Mouse (Mus musculus) myocyte (in vitro differentiated cells): ENCODE measurements around the gene Otop3. TPM values are rescaled to one million over a fixed set of nuclear protein-coding genes. Genes with fewer than 3 reads are reported as not detected.
A peak's percentile ranks its signal among the peaks of the same experiment; 100 is the strongest.

Experiments used
- H3K27me3 ChIP-seq: one replicate; pipeline ENCODE4 v1.6.1; 2011; ENCODE audit not compliant: control insufficient read depth, insufficient read depth, insufficient read length
- H3K36me3 ChIP-seq: one replicate; pipeline ENCODE4 v1.6.1; 2011; ENCODE audit not compliant: control insufficient read depth, insufficient read depth
- H3K4me2 ChIP-seq: one replicate; pipeline ENCODE4 v1.6.1; 2011; ENCODE audit warnings: low read depth, control low read depth
- H3K4me3 ChIP-seq: one replicate; pipeline ENCODE4 v1.5.1; 2011; ENCODE audit warnings: mild to moderate bottlenecking, control low read depth, moderate library complexity
- H3K79me2 ChIP-seq: one replicate; pipeline ENCODE4 v1.6.1; 2011; ENCODE audit not compliant: control insufficient read depth, insufficient read depth
- H3ac ChIP-seq: one replicate; pipeline ENCODE4 v1.6.1; 2011; ENCODE audit not compliant: control insufficient read depth, insufficient read length
- CEBPB ChIP-seq: IDR thresholded peaks from 2 replicates; pipeline ENCODE4 v1.6.1; 2011; ENCODE audit warnings: mild to moderate bottlenecking, moderate library complexity; ENCODE audit not compliant: poor library complexity, insufficient read depth, severe bottlenecking
- E2F4 ChIP-seq: IDR thresholded peaks from one replicate; pipeline ENCODE4 v1.6.1; 2011; ENCODE audit warnings: mild to moderate bottlenecking, control low read depth, moderate library complexity; ENCODE audit not compliant: insufficient read depth
- MAX ChIP-seq: IDR thresholded peaks from one replicate; pipeline ENCODE4 v1.6.1; 2011; ENCODE audit warnings: low read depth, mild to moderate bottlenecking, control low read depth
- MYOD1 ChIP-seq, 3 experiments: IDR thresholded peaks; one replicate each; pipeline ENCODE4 v1.6.1; 2011; ENCODE audit warnings: control low read depth in 2 of 3, low read depth in 2 of 3, mild to moderate bottlenecking in 2 of 3, moderate library complexity in 1 of 3; ENCODE audit not compliant: insufficient read length in 2 of 3, control insufficient read depth in 1 of 3
- MYOG ChIP-seq, 3 experiments: IDR thresholded peaks; one replicate each; pipeline ENCODE4 v1.6.1; 2011; ENCODE audit warnings: control low read depth in 2 of 3, low read depth in 2 of 3, mild to moderate bottlenecking in 2 of 3; ENCODE audit not compliant: insufficient read length in 2 of 3, control insufficient read depth in 1 of 3, insufficient read depth in 1 of 3
- POLR2A ChIP-seq: IDR thresholded peaks from one replicate; pipeline ENCODE4 v1.6.1; 2011; ENCODE audit warnings: low read depth, mild to moderate bottlenecking, control low read depth, moderate library complexity; ENCODE audit not compliant: insufficient read length
- POLR2AphosphoS2 ChIP-seq: IDR thresholded peaks from one replicate; pipeline ENCODE4 v1.6.1; 2011; ENCODE audit warnings: low read depth, control low read depth; ENCODE audit not compliant: insufficient read length
- REST ChIP-seq: IDR thresholded peaks from one replicate; pipeline ENCODE4 v1.6.1; 2011; ENCODE audit warnings: mild to moderate bottlenecking, control low read depth, moderate library complexity; ENCODE audit not compliant: insufficient read depth, insufficient read length
- SRF ChIP-seq: IDR thresholded peaks from one replicate; pipeline ENCODE4 v1.6.1; 2011; ENCODE audit warnings: low read depth; ENCODE audit not compliant: control insufficient read depth, insufficient read length
- TCF12 ChIP-seq: IDR thresholded peaks from one replicate; pipeline ENCODE4 v1.6.1; 2011; ENCODE audit warnings: mild to moderate bottlenecking, control low read depth; ENCODE audit not compliant: poor library complexity, insufficient read depth, severe bottlenecking
- TCF3 ChIP-seq: IDR thresholded peaks from one replicate; pipeline ENCODE4 v1.6.1; 2011; ENCODE audit warnings: low read depth, control low read depth; ENCODE audit not compliant: insufficient read length
- USF1 ChIP-seq: IDR thresholded peaks from one replicate; pipeline ENCODE4 v1.6.1; 2011; ENCODE audit warnings: low read depth, mild to moderate bottlenecking, control low read depth, moderate library complexity
- polyA plus RNA-seq: library from polyadenylated mRNA; unstranded; fragments of >200 nt; fragmentation: generic; extraction: Trizol; gene quantifications from one replicate; pipeline ENCODE4 v1.2.1, GENCODE M21; 2012; ENCODE audit warnings: missing spikeins

Gene Otop3
- polyA plus RNA-seq, result not detected

- no peak within 1 kb of the TSS for H3ac ChIP-seq
- H3K36me3 ChIP-seq, result no peaks in the 10 kb centered on the region
- TF ChIP-seq E2F4 (no peak), USF1 (no peak), REST (no peak), TCF12 (no peak), SRF (no peak), CEBPB (no peak), MYOG (IDR thresholded peaks at IDR 0.05; ENCODE audit: control insufficient read depth in 1 of 3, insufficient read depth in 1 of 3, insufficient read length in 2 of 3, low read depth in 2 of 3) (no peak), MYOD1 (IDR thresholded peaks at IDR 0.05; ENCODE audit: control insufficient read depth in 1 of 3, insufficient read length in 2 of 3, low read depth in 2 of 3) (no peak), POLR2AphosphoS2 (no peak), POLR2A (no peak), TCF3 (no peak), MAX (no peak)
- no peak within 1 kb of the TSS for H3K4me2 ChIP-seq
- H3K4me3 ChIP-seq, result no peak within 1 kb of the TSS
- H3K27me3 ChIP-seq, result peaks cover 47% of the 10 kb centered on the region
- no peaks in the 10 kb centered on the region for H3K79me2 ChIP-seq
Measured at GRCm38 (mm10) chr11:115334531-115334930, at the start of gene Otop3. Gene Otop3 (plus strand): TSS chr11:115334731.

- Histone ChIP-seq H3K4me3 (no peak overlapping the region), H3K4me2 (no peak overlapping the region), H3K36me3 (no peaks in the 10 kb centered on the region), H3K27me3 (no peaks in the 10 kb centered on the region), H3K79me2 (no peaks in the 10 kb centered on the region), H3ac (no peak overlapping the region)
- no peak for TF ChIP-seq POLR2AphosphoS2
- no peak for TF ChIP-seq MAX
- TF ChIP-seq MYOG (IDR thresholded peaks at IDR 0.05; ENCODE audit: control insufficient read depth in 1 of 3, insufficient read depth in 1 of 3, insufficient read length in 2 of 3, low read depth in 2 of 3), result no peak
- TF ChIP-seq TCF12, result no peak
- TF ChIP-seq CEBPB, result no peak
Measured at GRCm38 (mm10) chr11:115285282-115285681, 49.2 kb upstream of the Otop3 start.

- H3ac ChIP-seq, result no peak overlapping the region
- TF ChIP-seq TCF12 (peak; percentile 25), CEBPB (no peak), E2F4 (no peak), MAX (no peak), USF1 (no peak), POLR2A (no peak), MYOD1 (IDR thresholded peaks at IDR 0.05; ENCODE audit: control insufficient read depth in 1 of 3, insufficient read length in 2 of 3, low read depth in 2 of 3) (peak; percentile 67 to 99 (median 97)), MYOG (IDR thresholded peaks at IDR 0.05; ENCODE audit: control insufficient read depth in 1 of 3, insufficient read depth in 1 of 3, insufficient read length in 2 of 3, low read depth in 2 of 3) (peak in 2 of 3 experiments; percentile 11 to 74), REST (no peak), TCF3 (peak; percentile 84)
- no peaks in the 10 kb centered on the region for H3K27me3 ChIP-seq
- no peaks in the 10 kb centered on the region for H3K36me3 ChIP-seq
- H3K4me3 ChIP-seq, result no peak overlapping the region
- no peaks in the 10 kb centered on the region for H3K79me2 ChIP-seq
- peak overlapping the region; percentile 5 for H3K4me2 ChIP-seq
Measured at GRCm38 (mm10) chr11:115286201-115286993, 48.1 kb upstream of the Otop3 start.

- Histone ChIP-seq H3K27me3 (no peaks in the 10 kb centered on the region), H3K79me2 (no peaks in the 10 kb centered on the region), H3K4me3 (no peak overlapping the region), H3K36me3 (no peaks in the 10 kb centered on the region), H3ac (no peak overlapping the region), H3K4me2 (no peak overlapping the region)
- TF ChIP-seq POLR2AphosphoS2 (no peak), SRF (no peak), MAX (no peak), USF1 (no peak), POLR2A (no peak), TCF3 (no peak), E2F4 (no peak), REST (no peak), MYOD1 (IDR thresholded peaks at IDR 0.05; ENCODE audit: control insufficient read depth in 1 of 3, insufficient read length in 2 of 3, low read depth in 2 of 3) (no peak)
Measured at GRCm38 (mm10) chr11:115287386-115287785, 47.1 kb upstream of the Otop3 start.

- no peak overlapping the region for H3ac ChIP-seq
- H3K36me3 ChIP-seq, result no peaks in the 10 kb centered on the region
- H3K79me2 ChIP-seq, result no peaks in the 10 kb centered on the region
- no peak overlapping the region for H3K4me3 ChIP-seq
- no peak overlapping the region for H3K4me2 ChIP-seq
- TF ChIP-seq CEBPB (no peak), SRF (no peak), POLR2A (no peak), MAX (no peak), TCF12 (no peak), POLR2AphosphoS2 (no peak), REST (no peak), TCF3 (no peak), E2F4 (no peak), USF1 (no peak), MYOG (IDR thresholded peaks at IDR 0.05; ENCODE audit: control insufficient read depth in 1 of 3, insufficient read depth in 1 of 3, insufficient read length in 2 of 3, low read depth in 2 of 3) (no peak), MYOD1 (IDR thresholded peaks at IDR 0.05; ENCODE audit: control insufficient read depth in 1 of 3, insufficient read length in 2 of 3, low read depth in 2 of 3) (no peak)
- H3K27me3 ChIP-seq, result no peaks in the 10 kb centered on the region
Measured at GRCm38 (mm10) chr11:115288305-115288704, 46.2 kb upstream of the Otop3 start.
